Comparison of ENCODE assay signal across 15 mouse cellular contexts in genomic region chr8:125174851-125175250, GRCm38 (mm10).
DNase-seq lines count a peak whose midpoint lies in the region; ATAC-seq lines count a peak whose summit lies in the region.
"Had no signal": no experiment of that assay in that cellular context is flagged by ENCODE, and none has a peak within 500 bp of the region (broad histone marks: within the 10 kb centered on the region; RNA-seq: fewer than 3 reads in every experiment).

No protein-coding gene starts in this region.

- H3K36me3 ChIP-seq in heart, embryonic 13.5 days: 0 out of 2 replicates have a peak, but pooled peaks cover 2% of the 10 kb centered on the region
- H3K36me3 ChIP-seq: embryonic facial prominence, embryonic 15.5 days; forebrain, embryonic 10.5 days; intestine, embryonic 15.5 days; limb, embryonic 15.5 days had no signal

- no peaks in the 10 kb centered on the region for H3K9me3 ChIP-seq in heart, embryonic 13.5 days
- H3K9me3 ChIP-seq: embryonic facial prominence, embryonic 15.5 days; forebrain, embryonic 10.5 days; intestine, embryonic 15.5 days; limb, embryonic 15.5 days had no signal

- H3K9ac ChIP-seq in heart, embryonic 13.5 days: peak overlapping the region; percentile 52
- H3K9ac ChIP-seq: embryonic facial prominence, embryonic 15.5 days; hindbrain, embryonic 14.5 days; intestine, embryonic 15.5 days; limb, embryonic 15.5 days had no signal

- DNase-seq in heart, adult 9 months (ENCODE audit: low spot score in 2 of 2): peak; percentile 46 to 66
- peak; percentile 33 to 35 for DNase-seq in heart, postnatal 36 days
- peak; percentile 62 for DNase-seq in lung, postnatal 14 days
- no peak for DNase-seq in frontal cortex, adult 2 months (ENCODE audit: extremely low spot score in 1 of 2, low spot score in 1 of 2)
- no peak for DNase-seq in kidney, adult 18-20 months
- no peak for DNase-seq in kidney, adult 9 months
- no peak for DNase-seq in cerebellum, postnatal 10 days
- DNase-seq: embryo, embryonic 11 days; thymus, adult 18-20 months had no signal

- ATAC-seq in heart, embryonic 13.5 days (ENCODE audit: extremely low read depth, insufficient number of reproducible peaks, low FRiP score, low TSS enrichment): peak; percentile 75; the same call in 1 of the 2 replicates
- ATAC-seq: intestine, embryonic 15.5 days had no signal

- peaks cover 46% of the 10 kb centered on the region for H3K4me1 ChIP-seq in heart, embryonic 13.5 days
- H3K4me1 ChIP-seq: embryonic facial prominence, embryonic 15.5 days; intestine, embryonic 15.5 days had no signal

- intact Hi-C loops in heart, postnatal 36 days (cut with DNase I): no loop called here

- H3K27me3 ChIP-seq in heart, embryonic 13.5 days (replicated peaks): no peaks in the 10 kb centered on the region
- H3K27me3 ChIP-seq: embryonic facial prominence, embryonic 15.5 days; intestine, embryonic 15.5 days had no signal

- H3K4me2 ChIP-seq in heart, embryonic 13.5 days: 0 out of 2 replicates have a peak overlapping the region, but pooled peaks have one; percentile 27
- H3K4me2 ChIP-seq: embryonic facial prominence, embryonic 15.5 days; hindbrain, embryonic 14.5 days; intestine, embryonic 15.5 days; limb, embryonic 15.5 days had no signal

- peak overlapping the region; percentile 87 for H3K27ac ChIP-seq in heart, embryonic 13.5 days (replicated peaks)
- H3K27ac ChIP-seq: embryonic facial prominence, embryonic 15.5 days; forebrain, embryonic 10.5 days; hindbrain, embryonic 14.5 days; intestine, embryonic 15.5 days; limb, embryonic 15.5 days had no signal

- H3K4me3 ChIP-seq in heart, embryonic 13.5 days: no peak overlapping the region
- H3K4me3 ChIP-seq: embryonic facial prominence, embryonic 15.5 days; forebrain, embryonic 10.5 days; intestine, embryonic 15.5 days; limb, embryonic 15.5 days had no signal

- 14% methylated on average over 4 of the region's 4 CpGs for WGBS in heart, embryonic 13.5 days

Comparison
In these comparisons a context has a peak if more than half of its experiments do, and no peak if none do; other contexts are left out.
1. DNase-seq: peak in heart, adult 9 months (2 of 2), heart, postnatal 36 days (2 of 2) and lung, postnatal 14 days (single experiment); none in frontal cortex, adult 2 months (0 of 2), kidney, adult 18-20 months (single experiment), kidney, adult 9 months (single experiment) and cerebellum, postnatal 10 days (0 of 2).